Mouse (Mus musculus): ENCODE measurements at regions not wholly inside any gene's neighbourhood (a gene's known extent, or its start where the extent isn't known, plus 50 kb on each side); places are given as distances from the start of the nearest gene placed in this dataset.

- peak; percentile 96 for TF ChIP-seq CTCF (IDR thresholded peaks at IDR 0.05; ENCODE audit: control insufficient read depth, insufficient read depth, low read length)
- TF ChIP-seq POLR2A (IDR thresholded peaks at IDR 0.05; ENCODE audit: borderline replicate concordance, control insufficient read depth, low read depth, low read length) = no peak; the same call in 1 of the 2 replicates
Observed at GRCm38 (mm10) chr13:100892204-100892603, 59.0 kb upstream of the Slc30a5 start.
